Mouse (Mus musculus) heart, adult 2 months (tissue): Measurements from ENCODE around the gene Coro7. TPM values are rescaled to one million over a fixed set of nuclear protein-coding genes. Genes with fewer than 3 reads are reported as not detected.

ENCODE experiments used
- DNase-seq, 2 experiments: peaks; one replicate each; pipeline ENCODE4 v3.0.0; 2021
- H3K27ac ChIP-seq: fragments of 200-600 bp; 2 replicates; pipeline ENCODE4 v1.8.1; 2022
- H3K27me3 ChIP-seq: fragments of 200-500 bp; 2 replicates; pipeline ENCODE4 v1.6.1; 2012; ENCODE audit warnings: mild to moderate bottlenecking, low read length, inconsistent platforms, mixed read lengths; ENCODE audit not compliant: control insufficient read depth, insufficient read depth
- H3K36me3 ChIP-seq: fragments of 200-500 bp; 2 replicates; pipeline ENCODE4 v1.6.1; 2012; ENCODE audit warnings: low read length, inconsistent platforms; ENCODE audit not compliant: control insufficient read depth, insufficient read depth
- H3K4me1 ChIP-seq: fragments of 200-500 bp; 2 replicates; pipeline ENCODE4 v1.6.1; 2011; ENCODE audit warnings: low read length; ENCODE audit not compliant: control insufficient read depth, insufficient read depth
- H3K4me3 ChIP-seq: fragments of 200-600 bp; 2 replicates; pipeline ENCODE4 v1.8.1; 2022
- H3K79me2 ChIP-seq: fragments of 200-500 bp; replicated peaks from 2 replicates; pipeline ENCODE4 v1.6.1; 2012; ENCODE audit warnings: mild to moderate bottlenecking, inconsistent platforms, low read length, moderate library complexity, mixed read lengths; ENCODE audit not compliant: control insufficient read depth, insufficient read depth
- H3K9ac ChIP-seq: fragments of 200-500 bp; 2 replicates; pipeline ENCODE4 v1.6.1; 2012; ENCODE audit warnings: low read depth, mild to moderate bottlenecking, control low read depth, inconsistent platforms, low read length, mixed read lengths
- CTCF ChIP-seq: fragments of 200-600 bp; IDR thresholded peaks from 2 replicates; pipeline ENCODE4 v1.8.1; 2022; ENCODE audit warnings: antibody characterized with exemption, mild to moderate bottlenecking, moderate library complexity
- EP300 ChIP-seq: fragments of 200-500 bp; IDR thresholded peaks from 2 replicates; pipeline ENCODE4 v1.6.1; 2011; ENCODE audit warnings: low read depth, low read length, control low read depth; ENCODE audit not compliant: insufficient read depth
- POLR2A ChIP-seq: fragments of 200-500 bp; IDR thresholded peaks from 2 replicates; pipeline ENCODE4 v1.6.1; 2011; ENCODE audit warnings: mild to moderate bottlenecking, low read depth, low read length, control low read depth; ENCODE audit not compliant: insufficient read depth
- WGBS: fragments of 180-500 bp; shearing (Covaris S2); methylation state at CpG from one replicate; pipeline ENCODE4 v1.1.7; 2018; 5-methylcytosine and 5-hydroxymethylcytosine counted together
- intact Hi-C: fragments of 180-260 bp; cut with DNase I; formaldehyde crosslinking; loops from one replicate; pipeline ENCODE4 v1.15.1; 2025
- polyA plus RNA-seq: library from polyadenylated mRNA; depleted of rRNA; stranded (reverse); fragments of >200 nt; gene quantifications from 2 replicates; pipeline ENCODE4 v1.2.3, GENCODE M21; 2012
- total RNA-seq, 2 experiments: library from RNA; stranded (reverse); gene quantifications; 2 replicates each; pipeline ENCODE4 v1.2.3; 2021

Gene Coro7
- total and polyA plus RNA-seq, 3 experiments: 14.6 to 22.8 (median 15.9) TPM

DNA sequence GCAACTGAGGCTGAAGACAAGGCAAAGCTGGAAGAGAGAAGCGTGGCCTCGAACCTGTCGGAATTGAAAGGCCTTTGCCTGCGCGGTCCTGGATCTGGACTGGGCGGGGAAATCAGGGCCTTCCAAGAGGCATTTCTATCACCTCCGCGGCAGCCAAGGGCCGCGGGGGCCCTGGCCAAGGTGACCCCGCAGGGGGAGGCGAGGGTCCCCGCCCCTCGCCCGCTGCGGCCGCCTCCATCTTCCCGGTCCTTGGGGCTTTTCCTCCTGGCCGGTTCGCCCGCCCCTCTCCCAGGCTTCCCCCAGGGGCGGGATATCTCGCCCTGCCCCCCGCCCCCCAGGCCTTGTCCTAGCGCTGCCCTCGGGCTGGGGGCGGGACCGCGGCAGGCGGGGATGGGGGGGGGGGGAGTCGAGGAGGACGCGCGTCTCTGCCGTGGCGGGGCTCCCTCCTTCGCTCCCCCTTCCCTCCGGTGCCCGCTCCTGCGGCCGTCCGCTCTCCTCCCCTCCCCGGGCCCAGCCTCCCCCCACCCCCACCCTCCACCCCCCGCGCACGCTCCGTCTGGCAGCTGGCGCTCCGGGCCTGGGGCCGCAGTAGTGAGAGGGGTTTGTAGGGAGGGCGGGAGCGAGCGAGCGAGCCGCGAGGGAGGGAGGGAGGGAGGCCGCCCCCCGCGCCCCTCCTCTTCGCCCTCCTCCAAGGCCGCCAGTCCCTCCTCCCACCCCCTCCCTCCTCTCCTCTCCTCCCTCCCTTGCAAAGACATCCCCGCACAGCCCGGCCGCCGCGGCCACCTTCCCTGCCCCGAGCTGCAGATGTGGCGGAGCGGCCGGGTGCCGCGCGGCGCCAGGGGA is 85.4 kb downstream of the Coro7 start, which contains the start of gene Glis2:
Gene Glis2, plus strand, starts transcription at position 743 of the 843 bp plus-strand sequence.
- no peaks in the 10 kb centered on the region; the same call in 1 of the 2 replicates for H3K36me3 ChIP-seq
- peak within 1 kb of the TSS; percentile 75 for H3K4me3 ChIP-seq
- intact Hi-C loops: loop anchor here (1.0 to 2.0 kb wide), 3 partner anchors 8 to 35 kb away; partner anchors contain the start of gene Tfap4
- WGBS: under 1% methylated on average over 36 of the region's 74 CpGs
- peak within 1 kb of the TSS; percentile 84 for H3K27ac ChIP-seq
- peak; percentile 77 to 83 for DNase-seq
- TF ChIP-seq POLR2A (peak; percentile 28; the same call in 1 of the 2 replicates), CTCF (no peak)
- H3K79me2 ChIP-seq: no peaks in the 10 kb centered on the region
- H3K4me1 ChIP-seq: peaks cover 2% of the 10 kb centered on the region
- H3K27me3 ChIP-seq: no peaks in the 10 kb centered on the region
- peak within 1 kb of the TSS; percentile 88 for H3K9ac ChIP-seq

DNA sequence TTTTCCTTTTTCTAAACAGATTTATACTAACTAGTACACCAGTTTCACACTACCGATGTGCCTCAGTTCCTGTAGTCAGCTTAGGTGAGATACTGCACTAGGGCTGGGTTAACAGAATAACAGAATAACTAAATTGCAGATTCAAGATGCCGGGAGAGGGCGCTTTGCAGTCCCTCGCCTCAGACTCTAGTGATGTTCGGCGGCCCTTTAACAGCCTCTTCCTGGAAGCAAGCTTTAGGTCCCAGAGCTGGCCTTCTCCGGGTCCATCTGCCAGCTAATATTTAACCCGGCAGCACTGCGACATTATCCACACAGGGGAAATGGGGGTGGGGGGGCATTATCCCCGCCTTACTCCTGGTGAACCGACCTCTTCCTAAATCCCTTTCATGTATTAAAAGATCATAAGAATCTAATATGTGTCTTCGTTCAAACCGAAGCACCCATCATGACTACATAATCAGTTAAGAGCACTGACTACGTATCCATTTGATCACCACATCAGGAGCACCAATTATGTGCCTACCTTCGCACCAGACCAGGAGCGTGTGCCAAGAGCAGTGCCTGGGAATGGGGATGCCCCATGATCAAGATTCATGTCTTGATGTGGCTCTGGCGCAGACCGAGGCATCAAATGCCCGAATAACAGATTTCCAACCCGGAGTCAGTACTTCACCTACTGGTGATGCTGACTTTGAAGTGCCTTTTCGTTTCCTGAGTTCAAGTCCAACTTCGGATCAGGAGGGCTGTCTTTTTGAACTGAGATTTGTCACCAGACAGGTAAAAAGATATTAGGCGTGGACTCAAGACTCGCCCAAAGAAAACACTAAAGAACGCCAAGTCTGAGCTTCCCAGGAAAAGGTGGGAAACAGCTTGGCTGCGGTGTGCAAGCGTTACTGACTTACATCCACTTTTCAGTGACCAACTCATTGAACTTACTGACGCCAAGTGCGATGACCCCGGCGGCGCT is 86.4 kb downstream of the Coro7 start:
- no peaks in the 10 kb centered on the region for H3K79me2 ChIP-seq
- no peaks in the 10 kb centered on the region for H3K27me3 ChIP-seq
- TF ChIP-seq CTCF: peak; percentile 75
- no peak for TF ChIP-seq POLR2A
- peak; percentile 62 to 69 for DNase-seq
- intact Hi-C loops: loop anchor here (1.0 kb wide), 1 partner anchor 14 kb away; no protein-coding TSS in a partner anchor
- H3K4me1 ChIP-seq: peaks cover 2% of the 10 kb centered on the region
- peak overlapping the region; percentile 68 for H3K9ac ChIP-seq
- peak overlapping the region; percentile 75 for H3K4me3 ChIP-seq
- H3K36me3 ChIP-seq: no peaks in the 10 kb centered on the region; the same call in 1 of the 2 replicates
- H3K27ac ChIP-seq: peak overlapping the region; percentile 84
- 21% methylated on average over 32 of the region's 32 CpGs for WGBS

DNA sequence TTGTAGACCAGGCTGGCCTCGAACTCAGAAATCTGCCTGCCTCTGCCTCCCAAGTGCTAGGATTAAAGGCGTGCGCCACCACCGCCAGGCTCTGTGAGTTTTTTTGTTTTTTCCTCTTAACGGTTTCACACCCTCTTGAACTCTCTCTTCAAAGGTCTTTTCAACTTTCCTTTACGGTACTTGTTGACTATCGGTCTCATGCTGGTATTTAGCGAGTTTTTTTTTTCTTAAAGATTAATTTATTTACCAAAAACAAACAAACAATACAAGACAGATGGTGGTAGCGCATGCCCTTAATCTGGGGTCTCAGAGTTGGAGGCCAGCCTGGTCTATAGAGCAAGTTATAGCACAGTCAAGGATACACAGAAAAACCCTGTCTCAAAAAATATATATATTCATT is 89.3 kb downstream of the Coro7 start:
- intact Hi-C loops: no loop called here

DNA sequence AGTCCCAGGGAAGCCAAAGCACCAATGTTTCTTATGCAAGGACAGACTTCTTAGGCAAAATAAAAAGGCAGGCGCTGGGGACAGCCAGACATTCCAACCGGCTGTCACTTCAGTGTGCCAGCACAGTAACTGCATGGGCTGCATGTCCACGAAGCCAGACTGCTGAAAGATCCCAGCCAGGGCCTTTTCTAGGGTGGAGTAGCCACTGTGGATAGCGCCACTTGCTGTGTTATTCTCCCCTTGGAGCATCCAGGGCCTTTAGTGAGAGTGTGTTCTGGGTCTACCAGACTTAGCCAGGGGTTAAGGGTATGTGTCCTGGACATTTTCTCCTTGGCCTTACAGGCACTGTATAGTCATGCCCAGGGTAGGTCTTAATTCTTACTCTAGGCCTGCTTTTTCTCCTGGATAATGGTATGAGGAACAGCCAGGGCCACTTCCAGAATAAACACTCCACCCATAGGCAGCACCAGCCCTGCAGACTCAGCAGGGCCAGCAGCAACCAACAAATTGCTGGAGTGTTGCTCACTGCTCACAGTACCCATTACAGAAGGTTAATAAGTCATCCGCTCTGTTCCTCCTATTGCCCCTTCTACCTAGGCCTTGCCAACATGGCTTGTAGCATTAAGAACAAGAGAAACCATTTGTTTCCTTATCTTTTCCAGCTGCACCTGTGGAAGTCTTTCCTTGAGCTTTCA is 91.9 kb downstream of the Coro7 start:
- 0 out of 2 replicates have a peak overlapping the region, but pooled peaks have one; percentile 16 for H3K9ac ChIP-seq
- 42% methylated on average over 5 of the region's 5 CpGs for WGBS
- peak; percentile 43 to 53 for DNase-seq
- H3K79me2 ChIP-seq: no peaks in the 10 kb centered on the region
- no peak for TF ChIP-seq CTCF
- TF ChIP-seq POLR2A: no peak
- TF ChIP-seq EP300: no peak
- no peaks in the 10 kb centered on the region for H3K27me3 ChIP-seq
- no peak overlapping the region for H3K4me3 ChIP-seq
- peaks cover 13% of the 10 kb centered on the region for H3K4me1 ChIP-seq
- H3K36me3 ChIP-seq: peaks cover 4% of the 10 kb centered on the region
- peak overlapping the region; percentile 90 for H3K27ac ChIP-seq
- intact Hi-C loops: loop anchor here (2.0 kb wide), 1 partner anchor 27 kb away; no protein-coding TSS in a partner anchor

More for the DNA sequence above, 89.3 kb downstream of the Coro7 start:
- H3K4me3 ChIP-seq: no peak overlapping the region
- H3K27ac ChIP-seq: no peak overlapping the region
- DNase-seq: no peak
- no peaks in the 10 kb centered on the region for H3K27me3 ChIP-seq
- no peaks in the 10 kb centered on the region for H3K79me2 ChIP-seq
- no peak overlapping the region for H3K9ac ChIP-seq
- H3K36me3 ChIP-seq: peaks cover 4% of the 10 kb centered on the region
- TF ChIP-seq EP300 (no peak), CTCF (no peak), POLR2A (no peak)
- peaks cover 15% of the 10 kb centered on the region for H3K4me1 ChIP-seq
- WGBS: 98% methylated on average over 9 of the region's 9 CpGs

DNA sequence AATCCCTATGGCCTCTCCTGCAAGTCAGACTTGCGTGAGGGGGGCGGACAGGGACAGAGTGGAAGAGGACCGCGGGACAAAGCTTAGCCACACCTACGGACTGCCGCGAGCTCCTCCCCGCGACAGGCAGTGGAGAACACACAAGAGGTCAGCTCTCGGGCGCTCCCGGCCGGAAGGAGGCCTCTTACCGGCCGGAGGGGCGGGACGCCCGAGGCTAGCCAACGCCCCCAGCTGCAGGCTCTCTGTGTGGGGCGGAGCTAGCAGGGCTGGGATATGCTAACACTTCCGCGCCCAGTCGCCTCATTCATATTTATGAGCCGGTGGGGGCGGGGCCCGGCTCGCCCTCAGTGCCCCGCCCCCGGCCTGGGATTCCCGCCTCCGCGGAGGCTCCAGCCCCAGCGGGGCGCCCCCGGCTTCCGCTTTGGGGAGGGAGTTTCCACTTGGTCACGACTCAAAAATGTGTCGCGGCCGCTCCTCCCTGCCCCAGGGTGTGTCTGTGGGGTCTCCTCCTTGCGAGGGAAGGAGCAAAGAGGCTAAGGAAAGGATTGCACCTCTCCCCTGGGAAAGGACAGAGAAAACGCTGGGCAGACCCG is 93.0 kb downstream of the Coro7 start:
- 1% methylated on average over 43 of the region's 43 CpGs for WGBS
- intact Hi-C loops: loop anchor here (1.0 to 2.0 kb wide), 2 partner anchors 8 to 26 kb away; partner anchors contain the start of gene Glis2
- peak; percentile 48 for TF ChIP-seq EP300
- TF ChIP-seq CTCF: peak; percentile 38
- peak; percentile 73 for TF ChIP-seq POLR2A

More for the DNA sequence above, 93.0 kb downstream of the Coro7 start:
- Histone ChIP-seq H3K36me3 (peaks cover 4% of the 10 kb centered on the region; the same call in 1 of the 2 replicates), H3K4me1 (peaks cover 13% of the 10 kb centered on the region), H3K79me2 (no peaks in the 10 kb centered on the region), H3K4me3 (peak overlapping the region; percentile 61), H3K9ac (peak overlapping the region; percentile 68), H3K27ac (peak overlapping the region; percentile 90), H3K27me3 (no peaks in the 10 kb centered on the region)
- DNase-seq: peak; percentile 98 to 99
